11 mouse cellular contexts compared by ENCODE assay signal in genomic region chr16:41131053-41131452, GRCm38 (mm10).
DNase-seq lines count a peak whose midpoint lies in the region; TF ChIP-seq lines count a peak whose summit lies in the region.
"Had no signal": no experiment of that assay in that cellular context is flagged by ENCODE, and none has a peak within 500 bp of the region (broad histone marks: within the 10 kb centered on the region; RNA-seq: fewer than 3 reads in every experiment).

No protein-coding gene starts in this region.

- no peak overlapping the region for H3K4me3 ChIP-seq in gastrocnemius, adult 2 months

- peak; percentile 20; the same call in 1 of the 2 replicates for TF ChIP-seq CTCF in gastrocnemius, adult 2 months (IDR thresholded peaks at IDR 0.05)

- intact Hi-C loops in gastrocnemius, adult 2 months (cut with DNase I): no loop called here
- intact Hi-C loops in gastrocnemius, postnatal 14 days (cut with DNase I; ENCODE audit: low total_unique reads): loop anchor here (5.0 kb wide), 1 partner anchor 394 kb away; no protein-coding TSS in a partner anchor

- DNase-seq in gastrocnemius, adult 2 months: no peak
- DNase-seq in gastrocnemius, postnatal 25 days: no peak
- DNase-seq in right cerebral cortex, adult 18-20 months: peak; percentile 46
- no peak for DNase-seq in right cerebral cortex, postnatal 25 days
- peak; percentile 24 for DNase-seq in layer of hippocampus, adult 9-11 months
- DNase-seq in gastrocnemius, postnatal 14 days: no peak
- no peak for DNase-seq in thymus, postnatal 36 days
- no peak for DNase-seq in spleen, postnatal 10 days (ENCODE audit: low spot score in 2 of 2)
- DNase-seq: adrenal gland, adult 8-10 months; thymus, postnatal 14 days had no signal

- no peak overlapping the region for H3K27ac ChIP-seq in gastrocnemius, adult 2 months
- H3K27ac ChIP-seq: liver, embryonic 14.5 days had no signal

Comparison
In these comparisons a context has a peak if more than half of its experiments do, and no peak if none do; other contexts are left out.
1. DNase-seq: peak in right cerebral cortex, adult 18-20 months (single experiment) and layer of hippocampus, adult 9-11 months (single experiment); none in gastrocnemius, adult 2 months (single experiment), gastrocnemius, postnatal 25 days (single experiment), right cerebral cortex, postnatal 25 days (single experiment), gastrocnemius, postnatal 14 days (single experiment), thymus, postnatal 36 days (0 of 2) and spleen, postnatal 10 days (0 of 2).